Mouse (Mus musculus): ENCODE measurements around the gene Pabpn1l. TPM values are rescaled to one million over a fixed set of nuclear protein-coding genes. Genes with fewer than 3 reads are reported as not detected.

Pabpn1l gene
- polyA plus RNA-seq, 1 experiment from 2014 or later: not detected

DNA sequence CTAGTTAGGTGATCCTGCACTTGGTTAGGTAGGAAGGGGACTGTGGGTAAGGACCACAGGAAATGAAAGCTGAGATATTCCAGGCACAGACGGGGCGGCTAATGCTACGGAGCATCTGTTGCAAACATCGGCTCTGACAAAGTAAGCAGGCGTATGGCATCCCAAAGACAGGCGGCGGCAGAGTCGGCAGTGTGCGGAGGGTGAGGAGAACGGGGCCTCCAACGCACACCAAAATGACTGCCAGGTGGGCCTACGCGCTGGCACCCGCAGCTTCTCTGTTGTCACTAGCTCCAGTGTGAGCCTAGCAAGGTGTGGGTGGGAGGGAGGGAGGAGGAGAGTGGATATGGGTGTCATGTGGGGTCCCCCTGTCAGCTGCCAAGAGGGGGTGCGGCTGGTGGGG lies 18.9 kb upstream of the Pabpn1l start:
- Histone ChIP-seq H3K9ac (ENCODE audit: low read length) (no peak overlapping the region), H3K4me3 (ENCODE audit: low read depth, low read length) (no peak overlapping the region), H3K4me1 (replicated peaks; ENCODE audit: control insufficient read depth, insufficient read depth, low read length) (peaks cover 40% of the 10 kb centered on the region), H3K4me2 (ENCODE audit: low read length) (no peak overlapping the region), H3K27me3 (replicated peaks; ENCODE audit: control insufficient read depth, insufficient read depth, low read length) (no peaks in the 10 kb centered on the region), H3K27ac (ENCODE audit: low read depth) (no peak overlapping the region), H3K9me3 (ENCODE audit: control insufficient read depth, low read length) (no peaks in the 10 kb centered on the region), H3K36me3 (ENCODE audit: control insufficient read depth, insufficient read depth, low read length) (no peaks in the 10 kb centered on the region)
- 56% methylated on average over 15 of the region's 15 CpGs for WGBS
- DNase-seq (ENCODE audit: low spot score) (no peak), ATAC-seq (replicated peaks; ENCODE audit: low FRiP score, low TSS enrichment, low read depth) (no peak)

DNA sequence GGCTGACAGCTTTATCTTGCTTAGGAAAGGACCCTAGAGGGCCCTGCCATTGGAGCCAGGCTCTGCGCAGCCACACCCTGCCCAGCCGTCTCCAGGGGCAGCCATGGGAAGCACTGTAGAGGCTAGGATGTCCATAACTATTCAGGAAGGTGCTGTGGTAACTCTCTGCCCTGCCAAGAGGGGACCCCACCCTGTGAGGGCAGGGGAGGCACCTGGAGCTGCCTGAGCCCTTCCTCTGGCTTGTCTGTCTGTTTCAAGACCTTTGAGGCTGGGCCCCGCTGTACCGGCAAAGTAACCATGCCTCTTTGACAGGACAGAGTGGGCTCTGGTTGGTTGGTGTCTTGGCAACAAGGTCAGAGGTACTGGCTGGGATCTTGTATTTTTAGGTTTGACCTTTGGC lies 18.3 kb upstream of the Pabpn1l start:
- Histone ChIP-seq H3K4me2 (ENCODE audit: low read length) (no peak overlapping the region), H3K9ac (ENCODE audit: low read length) (no peak overlapping the region), H3K36me3 (ENCODE audit: control insufficient read depth, insufficient read depth, low read length) (no peaks in the 10 kb centered on the region), H3K9me3 (ENCODE audit: control insufficient read depth, low read length) (no peaks in the 10 kb centered on the region), H3K27me3 (replicated peaks; ENCODE audit: control insufficient read depth, insufficient read depth, low read length) (no peaks in the 10 kb centered on the region), H3K4me3 (ENCODE audit: low read depth, low read length) (no peak overlapping the region), H3K27ac (ENCODE audit: low read depth) (no peak overlapping the region), H3K4me1 (replicated peaks; ENCODE audit: control insufficient read depth, insufficient read depth, low read length) (peaks cover 44% of the 10 kb centered on the region)
- 73% methylated on average over 4 of the region's 4 CpGs for WGBS
- DNase-seq (ENCODE audit: low spot score) (no peak), ATAC-seq (replicated peaks; ENCODE audit: low FRiP score, low TSS enrichment, low read depth) (no peak)

DNA sequence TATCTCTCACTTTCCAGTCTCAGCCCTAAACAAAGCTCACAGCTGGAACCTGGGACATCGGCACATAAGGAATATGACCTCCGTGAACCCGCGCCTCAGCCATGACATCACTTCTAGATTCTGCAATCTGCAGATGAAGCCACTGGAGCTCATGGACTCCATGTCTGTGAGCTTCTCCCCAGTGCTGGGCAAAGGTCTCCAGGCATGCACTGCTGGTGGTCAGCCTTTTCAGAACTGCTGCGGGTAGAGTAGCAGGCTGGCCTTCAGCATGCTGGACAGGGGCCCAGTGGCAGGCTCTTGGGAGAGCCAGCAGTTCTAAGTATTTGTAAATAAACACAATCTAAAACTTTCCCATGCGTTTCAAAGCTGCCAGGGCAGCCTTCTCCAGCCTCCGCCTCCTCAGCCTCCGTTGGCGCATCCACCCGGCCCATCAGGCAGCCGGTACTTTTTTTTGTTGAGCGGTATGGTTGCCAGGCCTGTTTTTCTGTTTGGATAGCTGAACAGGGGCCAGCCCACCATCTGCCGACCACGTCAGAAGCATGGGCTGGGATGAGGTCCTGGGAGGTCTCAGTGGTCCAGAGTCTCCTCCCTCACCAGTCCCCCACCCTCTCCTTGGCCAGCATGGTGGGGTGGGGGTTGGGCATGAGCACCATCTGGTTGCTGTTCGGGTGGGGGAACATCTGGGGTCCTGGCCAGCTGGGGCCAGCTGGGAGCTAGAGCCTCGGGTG lies 17.1 kb upstream of the Pabpn1l start:
- no peak; the same call in 1 of the 2 replicates for ATAC-seq (replicated peaks; ENCODE audit: low FRiP score, low TSS enrichment, low read depth)
- Histone ChIP-seq H3K9me3 (ENCODE audit: control insufficient read depth, low read length) (no peaks in the 10 kb centered on the region), H3K27me3 (replicated peaks; ENCODE audit: control insufficient read depth, insufficient read depth, low read length) (no peaks in the 10 kb centered on the region), H3K4me2 (ENCODE audit: low read length) (peak overlapping the region; percentile 12), H3K4me3 (ENCODE audit: low read depth, low read length) (no peak overlapping the region), H3K9ac (ENCODE audit: low read length) (no peak overlapping the region), H3K36me3 (ENCODE audit: control insufficient read depth, insufficient read depth, low read length) (no peaks in the 10 kb centered on the region), H3K27ac (ENCODE audit: low read depth) (peak overlapping the region; percentile 65; the same call in 1 of the 2 replicates), H3K4me1 (replicated peaks; ENCODE audit: control insufficient read depth, insufficient read depth, low read length) (peaks cover 49% of the 10 kb centered on the region)
- 17% methylated on average over 16 of the region's 16 CpGs for WGBS
- peak; percentile 69 for DNase-seq (ENCODE audit: low spot score)

DNA sequence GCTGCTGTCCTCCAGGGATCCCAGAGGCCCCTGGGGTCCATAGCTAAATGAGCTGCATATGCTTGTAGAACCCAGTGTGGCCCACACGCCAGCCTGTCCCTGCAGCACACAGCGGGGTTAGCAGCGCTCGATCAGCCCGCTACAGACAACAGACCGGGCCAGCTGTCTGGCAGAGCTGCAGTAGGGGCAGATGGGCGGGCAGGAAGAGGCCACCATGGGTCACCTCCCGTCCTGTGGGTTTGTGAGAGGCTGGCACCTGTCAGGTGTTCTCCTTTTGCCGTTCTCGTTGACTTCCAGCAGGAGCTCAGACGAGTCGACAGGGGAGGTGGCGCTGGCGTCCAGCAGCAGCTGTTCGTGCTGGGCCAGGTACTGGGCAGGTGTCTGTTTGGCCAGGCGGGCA lies 16.1 kb upstream of the Pabpn1l start:
- 77% methylated on average over 16 of the region's 16 CpGs for WGBS
- no peak overlapping the region for H3K27ac ChIP-seq (ENCODE audit: low read depth)

DNA sequence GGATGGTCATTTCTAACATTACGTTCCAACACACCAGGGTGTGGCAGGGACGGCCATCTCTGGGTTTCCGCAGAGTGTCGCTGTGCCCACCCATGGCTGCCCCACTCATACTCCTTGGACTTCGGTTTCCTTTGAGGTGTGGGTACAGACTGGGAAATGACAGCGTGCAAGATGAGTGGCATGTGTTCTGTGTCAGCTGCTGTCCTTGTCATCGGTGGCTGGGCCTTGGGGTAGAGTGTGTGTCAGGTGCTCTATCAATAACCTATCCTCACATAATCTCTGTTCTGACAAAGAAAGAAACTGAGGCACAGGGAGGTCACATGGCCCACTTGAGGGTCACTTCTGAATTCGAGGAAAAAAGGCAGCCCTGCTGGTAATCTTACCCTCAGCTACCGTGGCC lies 14.7 kb upstream of the Pabpn1l start:
- no peak for ATAC-seq (replicated peaks; ENCODE audit: low FRiP score, low TSS enrichment, low read depth)
- peaks cover 49% of the 10 kb centered on the region for H3K4me1 ChIP-seq (replicated peaks; ENCODE audit: control insufficient read depth, insufficient read depth, low read length)

More for the DNA sequence above, 16.1 kb upstream of the Pabpn1l start:
- Histone ChIP-seq H3K9me3 (ENCODE audit: control insufficient read depth, low read length) (no peaks in the 10 kb centered on the region), H3K9ac (ENCODE audit: low read length) (no peak overlapping the region), H3K27me3 (replicated peaks; ENCODE audit: control insufficient read depth, insufficient read depth, low read length) (no peaks in the 10 kb centered on the region), H3K4me1 (replicated peaks; ENCODE audit: control insufficient read depth, insufficient read depth, low read length) (peaks cover 49% of the 10 kb centered on the region), H3K4me3 (ENCODE audit: low read depth, low read length) (no peak overlapping the region), H3K36me3 (ENCODE audit: control insufficient read depth, insufficient read depth, low read length) (no peaks in the 10 kb centered on the region), H3K4me2 (ENCODE audit: low read length) (no peak overlapping the region)
- ATAC-seq (replicated peaks; ENCODE audit: low FRiP score, low TSS enrichment, low read depth) (no peak), DNase-seq (ENCODE audit: low spot score) (no peak)

DNA sequence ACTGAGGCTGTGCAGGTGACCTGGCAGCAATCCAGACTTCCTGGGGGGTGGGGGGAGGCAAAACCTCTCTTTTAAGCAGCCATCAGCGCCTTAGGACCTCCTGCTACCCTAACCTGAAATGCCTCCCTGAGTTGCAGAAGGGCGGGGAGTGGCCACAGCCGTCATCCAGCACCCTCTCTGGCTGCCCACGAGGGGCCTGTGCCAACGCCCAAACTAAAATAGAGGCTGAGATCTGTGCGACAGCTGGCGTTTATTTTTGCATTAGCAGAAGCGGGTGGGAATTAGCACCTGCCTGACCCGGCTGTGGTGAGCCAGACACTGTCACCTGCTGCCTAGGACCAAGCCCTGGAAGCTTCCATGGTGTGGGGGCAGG lies 14.2 kb upstream of the Pabpn1l start:
- 33% methylated on average over 9 of the region's 9 CpGs for WGBS
- H3K4me3 ChIP-seq (ENCODE audit: low read depth, low read length): no peak overlapping the region
- no peaks in the 10 kb centered on the region for H3K36me3 ChIP-seq (ENCODE audit: control insufficient read depth, insufficient read depth, low read length)
- H3K9me3 ChIP-seq (ENCODE audit: control insufficient read depth, low read length): no peaks in the 10 kb centered on the region
- H3K9ac ChIP-seq (ENCODE audit: low read length): no peak overlapping the region
- H3K27me3 ChIP-seq (replicated peaks; ENCODE audit: control insufficient read depth, insufficient read depth, low read length): no peaks in the 10 kb centered on the region
- H3K4me2 ChIP-seq (ENCODE audit: low read length): no peak overlapping the region
- H3K4me1 ChIP-seq (replicated peaks; ENCODE audit: control insufficient read depth, insufficient read depth, low read length): peaks cover 49% of the 10 kb centered on the region
- no peak overlapping the region for H3K27ac ChIP-seq (ENCODE audit: low read depth)
- no peak for ATAC-seq (replicated peaks; ENCODE audit: low FRiP score, low TSS enrichment, low read depth)
- DNase-seq (ENCODE audit: low spot score): no peak

More for the DNA sequence above, 14.7 kb upstream of the Pabpn1l start:
- Histone ChIP-seq H3K4me2 (ENCODE audit: low read length) (no peak overlapping the region), H3K27ac (ENCODE audit: low read depth) (no peak overlapping the region), H3K9ac (ENCODE audit: low read length) (no peak overlapping the region), H3K9me3 (ENCODE audit: control insufficient read depth, low read length) (no peaks in the 10 kb centered on the region), H3K4me3 (ENCODE audit: low read depth, low read length) (no peak overlapping the region), H3K27me3 (replicated peaks; ENCODE audit: control insufficient read depth, insufficient read depth, low read length) (no peaks in the 10 kb centered on the region), H3K36me3 (ENCODE audit: control insufficient read depth, insufficient read depth, low read length) (no peaks in the 10 kb centered on the region)
- WGBS: 89% methylated on average over 9 of the region's 9 CpGs
- no peak for DNase-seq (ENCODE audit: low spot score)

DNA sequence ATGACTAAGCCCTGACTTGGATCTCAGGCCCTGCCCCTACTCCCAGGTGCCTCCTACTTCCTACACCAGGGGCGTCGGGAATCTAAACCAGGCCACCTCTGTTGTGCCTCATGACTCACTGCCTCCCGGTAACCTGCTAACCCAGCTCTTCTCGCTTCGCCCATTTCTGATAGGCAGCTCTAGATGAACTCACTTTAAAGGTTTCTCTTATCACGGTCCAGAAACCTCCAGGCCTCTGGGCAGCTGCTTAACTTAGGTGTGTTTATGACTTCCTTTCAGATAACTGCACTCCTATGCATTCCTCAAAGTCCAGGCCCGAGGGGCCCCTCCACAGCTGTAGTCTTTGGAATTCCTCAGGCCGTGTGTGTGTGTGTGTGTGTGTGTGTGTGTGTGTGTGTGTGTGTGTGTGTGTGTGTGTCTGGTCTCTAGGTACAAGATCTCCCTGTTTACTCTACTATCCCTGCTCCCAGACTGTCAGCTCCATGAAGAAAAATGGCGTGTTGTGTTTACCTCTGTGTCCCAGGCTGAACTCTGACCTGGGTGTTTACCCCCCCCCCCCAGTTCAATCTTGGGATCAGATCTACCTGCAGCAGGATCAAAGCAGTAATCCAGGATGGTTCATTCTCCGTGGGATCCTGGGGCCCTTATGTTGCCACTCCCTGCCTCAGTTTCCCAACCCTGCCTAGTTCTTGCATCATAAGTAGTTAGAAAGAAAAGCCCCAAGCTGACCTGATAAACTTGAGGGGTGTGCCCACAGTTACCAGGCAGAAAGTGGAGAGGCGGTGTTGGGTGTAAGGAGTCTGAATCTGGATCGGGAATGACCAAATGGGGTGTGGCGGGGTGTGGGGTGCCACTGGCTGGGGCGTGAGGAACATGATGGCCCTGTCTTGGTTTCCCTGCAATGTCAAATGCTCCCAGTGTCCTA lies 13.6 kb upstream of the Pabpn1l start:
- Histone ChIP-seq H3K27ac (ENCODE audit: low read depth) (peak overlapping the region; percentile 67; the same call in 1 of the 2 replicates), H3K9me3 (ENCODE audit: control insufficient read depth, low read length) (no peaks in the 10 kb centered on the region), H3K9ac (ENCODE audit: low read length) (no peak overlapping the region), H3K36me3 (ENCODE audit: control insufficient read depth, insufficient read depth, low read length) (no peaks in the 10 kb centered on the region), H3K4me2 (ENCODE audit: low read length) (no peak overlapping the region), H3K4me3 (ENCODE audit: low read depth, low read length) (no peak overlapping the region), H3K4me1 (replicated peaks; ENCODE audit: control insufficient read depth, insufficient read depth, low read length) (peaks cover 43% of the 10 kb centered on the region), H3K27me3 (replicated peaks; ENCODE audit: control insufficient read depth, insufficient read depth, low read length) (no peaks in the 10 kb centered on the region)
- DNase-seq (ENCODE audit: low spot score): peak; percentile 76
- peak; percentile 90 for ATAC-seq (replicated peaks; ENCODE audit: low FRiP score, low TSS enrichment, low read depth)
- WGBS: 29% methylated on average over 14 of the region's 14 CpGs

DNA sequence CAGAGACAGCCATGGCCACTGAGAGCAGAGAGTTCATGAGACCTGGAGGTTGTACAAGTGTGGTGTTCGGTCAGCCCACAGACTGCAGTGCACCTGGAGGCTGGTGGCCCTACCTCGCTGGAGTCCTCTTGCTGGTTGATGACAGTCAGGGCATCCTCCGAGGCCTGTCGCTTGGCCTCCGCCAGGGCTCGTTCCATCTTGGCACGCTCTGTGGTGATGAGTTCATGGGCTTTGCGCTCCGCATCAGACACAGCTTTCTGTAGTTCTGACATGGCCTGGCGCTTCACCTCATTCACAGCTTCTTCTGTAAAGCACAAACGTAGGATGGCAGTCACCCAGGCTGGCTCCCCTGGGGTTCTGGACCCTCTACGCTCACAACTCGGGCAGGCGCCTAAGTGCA lies 10.7 kb upstream of the Pabpn1l start:
- 0 out of 2 replicates have a peak, but pooled peaks cover 5% of the 10 kb centered on the region for H3K27me3 ChIP-seq (replicated peaks; ENCODE audit: control insufficient read depth, insufficient read depth, low read length)
- no peak overlapping the region for H3K4me3 ChIP-seq (ENCODE audit: low read depth, low read length)
- no peak overlapping the region for H3K4me2 ChIP-seq (ENCODE audit: low read length)
- H3K4me1 ChIP-seq (replicated peaks; ENCODE audit: control insufficient read depth, insufficient read depth, low read length): peaks cover 17% of the 10 kb centered on the region; the same call in 1 of the 2 replicates
- DNase-seq (ENCODE audit: low spot score) (no peak), ATAC-seq (replicated peaks; ENCODE audit: low FRiP score, low TSS enrichment, low read depth) (no peak)
- H3K9ac ChIP-seq (ENCODE audit: low read length): no peak overlapping the region
- WGBS: 94% methylated on average over 14 of the region's 14 CpGs
- H3K9me3 ChIP-seq (ENCODE audit: control insufficient read depth, low read length): no peaks in the 10 kb centered on the region
- no peak overlapping the region for H3K27ac ChIP-seq (ENCODE audit: low read depth)
- no peaks in the 10 kb centered on the region for H3K36me3 ChIP-seq (ENCODE audit: control insufficient read depth, insufficient read depth, low read length)

Measured in intestine, embryonic 14.5 days (tissue).